Mouse (Mus musculus) ZHBTc4 (cell line): ENCODE measurements at regions not wholly inside any gene's neighbourhood (a gene's known extent, or its start where the extent isn't known, plus 50 kb on each side); places are given as distances from the start of the nearest gene placed in this dataset.

ENCODE experiments used
- DNase-seq: peaks from one replicate; pipeline ENCODE4 v3.0.0-alpha.2; 2011; ENCODE audit warnings: low read depth, low spot score

- DNase-seq = no peak
These were observed 54.9 kb upstream of the Gpc3 start for GRCm38 (mm10) chrX:52668679-52669078.

- DNase-seq = peak; percentile 64
These were observed 65.3 kb upstream of the Gpc3 start for GRCm38 (mm10) chrX:52679045-52679444.

GRCm38 (mm10) chrX:52694392-52694791, 80.6 kb upstream of the Gpc3 start:
- no peak for DNase-seq

GRCm38 (mm10) chrX:52699615-52700014, 85.9 kb upstream of the Gpc3 start:
- DNase-seq = no peak

- peak; percentile 58 for DNase-seq
These were observed 73.5 kb upstream of the Ccdc160 start for GRCm38 (mm10) chrX:52717495-52717894.

- DNase-seq = peak; percentile 26
These were observed 52.9 kb upstream of the Ccdc160 start for GRCm38 (mm10) chrX:52738116-52738515.
